Mouse (Mus musculus) midbrain, embryonic 16.5 days (tissue): ENCODE measurements at regions not wholly inside any gene's neighbourhood (a gene's known extent, or its start where the extent isn't known, plus 50 kb on each side); places are given as distances from the start of the nearest gene placed in this dataset.

Source experiments
- ATAC-seq: fragments of 200-750 bp; cut with Nextera tagmentation; 2 replicates; pipeline ENCODE4 v1.8.0; 2017; ENCODE audit warnings: moderate TSS enrichment
- H3K27ac ChIP-seq: fragments of 300-500 bp; sonication (generic); 2 replicates; pipeline ENCODE4 v1.5.1; 2014; ENCODE audit warnings: mild to moderate bottlenecking, low read length, mixed read lengths
- H3K27me3 ChIP-seq: fragments of 300-500 bp; sonication (generic); 2 replicates; pipeline ENCODE4 v1.6.1; 2014; ENCODE audit warnings: low read depth, low read length, mixed read lengths; ENCODE audit not compliant: control insufficient read depth, insufficient read depth
- H3K36me3 ChIP-seq: fragments of 300-500 bp; sonication (generic); 2 replicates; pipeline ENCODE4 v1.6.1; 2014; ENCODE audit warnings: mild to moderate bottlenecking, low read length, moderate library complexity, mixed read lengths; ENCODE audit not compliant: control insufficient read depth, insufficient read depth
- H3K4me1 ChIP-seq: fragments of 300-500 bp; sonication (generic); 2 replicates; pipeline ENCODE4 v1.6.1; 2014; ENCODE audit warnings: mild to moderate bottlenecking, low read length, mixed read lengths; ENCODE audit not compliant: control insufficient read depth, insufficient read depth
- H3K4me2 ChIP-seq: fragments of 300-500 bp; sonication (generic); 2 replicates; pipeline ENCODE4 v1.6.1; 2014; ENCODE audit warnings: mild to moderate bottlenecking, low read length, mixed read lengths
- H3K4me3 ChIP-seq: fragments of 300-500 bp; sonication (generic); 2 replicates; pipeline ENCODE4 v1.5.1; 2014; ENCODE audit warnings: low read depth, mild to moderate bottlenecking, low read length, moderate library complexity, mixed read lengths
- H3K9ac ChIP-seq: fragments of 300-500 bp; sonication (generic); 2 replicates; pipeline ENCODE4 v1.6.1; 2014; ENCODE audit warnings: low read depth, low read length, mixed read lengths
- H3K9me3 ChIP-seq: fragments of 300-500 bp; sonication (generic); replicated peaks from 2 replicates; pipeline ENCODE4 v1.6.1; 2014; ENCODE audit warnings: mild to moderate bottlenecking, low read length, mixed read lengths; ENCODE audit not compliant: control insufficient read depth, poor library complexity, severe bottlenecking
- WGBS: fragments of 180-500 bp; shearing (Covaris S2); extraction: QIAGEN DNeasy Blood & Tissue Kit; methylation state at CpG from one replicate; pipeline ENCODE4 v1.1.7; 2014; 5-methylcytosine and 5-hydroxymethylcytosine counted together

DNA sequence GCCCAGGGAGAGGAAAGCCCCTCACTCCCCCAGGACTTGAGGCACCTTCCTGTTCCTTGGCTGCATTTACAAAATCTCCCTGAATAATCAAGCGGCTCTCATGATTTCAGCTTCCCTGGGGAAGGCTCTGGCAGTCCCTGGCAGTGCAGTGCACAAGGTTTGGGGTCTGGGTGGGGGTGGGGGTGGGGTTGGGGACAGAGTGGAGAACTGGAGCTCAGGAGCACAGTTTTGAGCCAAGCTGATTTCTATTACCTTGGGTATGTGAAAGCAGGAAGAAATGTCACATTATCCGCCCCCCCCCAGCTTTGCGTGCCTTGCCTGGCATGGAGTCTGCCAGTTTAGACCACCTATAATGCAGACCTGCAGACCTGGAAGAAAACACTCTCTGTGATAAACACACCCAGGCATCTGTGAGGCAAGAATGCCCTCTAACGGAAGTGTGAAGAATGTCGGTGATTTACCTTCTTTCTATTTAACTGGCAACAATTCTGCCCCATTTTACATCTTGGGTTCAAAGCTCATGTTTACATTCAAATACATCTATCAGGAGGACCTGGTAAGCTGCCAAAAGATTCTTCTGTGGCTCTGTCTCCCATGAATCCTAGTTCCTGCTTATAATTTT is 93.9 kb upstream of the Far2 start:
- H3K9ac ChIP-seq = no peak overlapping the region
- peak; percentile 63 for ATAC-seq
- WGBS = 54% methylated on average over 5 of the region's 5 CpGs
- H3K27ac ChIP-seq = no peak overlapping the region
- H3K27me3 ChIP-seq = no peaks in the 10 kb centered on the region
- H3K4me3 ChIP-seq = no peak overlapping the region
- no peaks in the 10 kb centered on the region for H3K9me3 ChIP-seq
- H3K4me1 ChIP-seq = no peaks in the 10 kb centered on the region
- H3K36me3 ChIP-seq = no peaks in the 10 kb centered on the region
- no peak overlapping the region for H3K4me2 ChIP-seq

DNA sequence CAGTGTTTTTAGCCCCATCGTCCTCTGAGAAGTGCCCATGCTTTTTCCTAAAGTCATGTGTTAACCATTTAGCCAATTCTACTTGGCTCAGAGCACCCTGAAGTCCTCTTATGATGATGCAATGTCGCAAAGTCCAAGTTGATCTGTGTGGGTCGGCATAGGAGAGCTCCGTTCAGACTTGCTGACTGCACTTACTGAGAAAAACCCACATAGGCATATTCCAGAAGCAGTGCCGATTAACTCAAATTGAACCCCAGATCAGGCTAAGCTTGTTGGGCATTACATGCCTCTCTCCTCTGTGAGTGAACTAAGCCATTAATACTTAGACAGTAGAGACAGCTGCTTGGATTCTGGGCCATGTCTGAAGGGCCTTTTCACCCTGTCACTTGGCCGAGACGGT is 93.3 kb upstream of the Far2 start:
- Histone ChIP-seq H3K4me3 (no peak overlapping the region), H3K4me1 (no peaks in the 10 kb centered on the region), H3K4me2 (no peak overlapping the region), H3K9me3 (no peaks in the 10 kb centered on the region), H3K36me3 (no peaks in the 10 kb centered on the region), H3K27me3 (no peaks in the 10 kb centered on the region), H3K9ac (no peak overlapping the region), H3K27ac (no peak overlapping the region)
- 90% methylated on average over 7 of the region's 7 CpGs for WGBS
- ATAC-seq = no peak

DNA sequence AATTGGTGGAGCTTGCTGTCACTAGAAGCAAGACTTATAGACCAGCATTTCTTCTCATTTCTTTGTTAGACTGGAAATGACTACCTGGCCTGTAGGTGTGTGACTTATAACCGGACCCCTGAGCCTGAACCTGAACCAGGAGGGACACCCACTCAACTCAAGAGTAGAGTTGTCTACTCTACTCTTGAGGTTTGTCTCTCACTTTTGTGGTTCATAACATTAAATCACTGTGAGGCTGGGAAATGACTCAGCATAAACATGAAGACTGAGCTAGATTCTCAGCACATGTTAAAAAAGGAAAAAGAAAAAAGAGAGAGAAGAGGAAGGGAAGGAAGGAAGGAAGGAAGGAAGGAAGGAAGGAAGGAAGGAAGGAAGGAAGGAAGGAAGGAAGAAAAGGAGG is 92.8 kb upstream of the Far2 start:
- H3K27ac ChIP-seq = no peak overlapping the region
- WGBS = 92% methylated on average over 1 of the region's 1 CpGs
- no peaks in the 10 kb centered on the region for H3K36me3 ChIP-seq
- H3K4me2 ChIP-seq = no peak overlapping the region
- H3K27me3 ChIP-seq = no peaks in the 10 kb centered on the region
- ATAC-seq = no peak
- no peaks in the 10 kb centered on the region for H3K4me1 ChIP-seq
- H3K4me3 ChIP-seq = no peak overlapping the region
- H3K9me3 ChIP-seq = no peaks in the 10 kb centered on the region
- no peak overlapping the region for H3K9ac ChIP-seq

DNA sequence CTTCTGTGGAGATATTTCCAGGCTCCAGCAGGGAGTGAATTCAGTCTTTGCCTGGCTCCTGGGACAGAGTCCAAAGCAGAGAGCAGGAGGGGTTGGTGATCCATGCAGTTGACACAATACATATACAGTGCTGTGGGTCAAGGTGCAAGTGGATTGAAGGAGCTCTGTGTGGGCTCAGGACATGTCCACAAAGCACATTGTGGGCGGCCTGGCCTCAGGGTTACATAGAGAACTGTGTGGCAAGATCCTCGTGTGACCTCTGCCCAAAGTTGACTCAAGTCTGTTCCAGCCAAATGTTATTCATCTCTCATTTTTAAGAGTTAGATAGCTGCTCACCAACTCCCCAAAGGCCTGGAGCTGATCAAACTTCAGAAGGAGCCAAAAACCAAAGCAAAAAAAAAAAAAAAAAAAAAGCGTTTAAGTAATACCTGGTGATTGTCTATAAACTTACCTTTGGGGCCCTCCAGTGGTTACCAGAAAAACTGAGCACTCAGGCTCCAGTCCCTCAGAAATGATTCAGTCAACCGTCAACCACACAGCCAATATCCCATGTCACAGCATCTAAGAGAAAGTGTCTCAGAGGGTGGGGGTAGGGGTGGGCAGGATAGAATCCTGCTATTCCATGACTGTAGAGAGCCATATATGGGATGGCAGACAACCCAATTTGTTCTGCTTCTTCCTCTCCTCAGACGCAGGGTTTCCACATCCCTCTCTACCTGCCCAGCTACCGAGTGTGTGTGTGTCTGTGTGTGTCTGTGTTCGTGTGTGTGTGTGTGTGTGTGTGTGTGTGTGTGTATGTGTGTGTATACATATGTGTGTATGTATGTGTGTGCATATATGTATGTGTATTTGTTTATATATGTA is 91.9 kb upstream of the Far2 start:
- Histone ChIP-seq H3K4me2 (no peak overlapping the region), H3K9me3 (no peaks in the 10 kb centered on the region), H3K27ac (no peak overlapping the region), H3K4me1 (no peaks in the 10 kb centered on the region), H3K9ac (no peak overlapping the region), H3K36me3 (no peaks in the 10 kb centered on the region), H3K4me3 (no peak overlapping the region), H3K27me3 (no peaks in the 10 kb centered on the region)
- peak; percentile 74 for ATAC-seq
- 65% methylated on average over 7 of the region's 7 CpGs for WGBS

DNA sequence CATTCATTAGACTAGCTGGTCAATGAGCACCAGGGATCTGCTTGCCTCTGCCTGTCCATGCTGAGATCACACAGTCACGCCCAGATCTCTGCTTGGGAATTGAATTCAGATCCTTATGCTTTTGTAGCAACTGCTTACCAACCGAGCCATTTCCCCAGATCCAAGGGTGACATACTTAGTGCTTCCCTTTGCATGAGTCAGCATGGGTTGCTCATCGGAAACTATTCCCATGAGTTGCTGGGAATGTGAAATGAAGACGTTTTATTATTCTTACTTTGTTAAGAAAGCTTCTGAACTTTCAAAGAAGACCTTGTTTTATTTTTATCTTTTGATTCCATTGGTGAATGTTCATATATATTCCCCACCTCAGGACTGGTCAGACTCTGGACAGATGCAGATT is 82.3 kb upstream of the Far2 start:
- H3K27me3 ChIP-seq = no peaks in the 10 kb centered on the region
- 82% methylated on average over 4 of the region's 4 CpGs for WGBS
- H3K4me3 ChIP-seq = no peak overlapping the region
- H3K9ac ChIP-seq = no peak overlapping the region
- ATAC-seq = no peak
- H3K9me3 ChIP-seq = no peaks in the 10 kb centered on the region
- H3K27ac ChIP-seq = no peak overlapping the region
- no peaks in the 10 kb centered on the region for H3K36me3 ChIP-seq
- no peaks in the 10 kb centered on the region for H3K4me1 ChIP-seq
- H3K4me2 ChIP-seq = no peak overlapping the region

DNA sequence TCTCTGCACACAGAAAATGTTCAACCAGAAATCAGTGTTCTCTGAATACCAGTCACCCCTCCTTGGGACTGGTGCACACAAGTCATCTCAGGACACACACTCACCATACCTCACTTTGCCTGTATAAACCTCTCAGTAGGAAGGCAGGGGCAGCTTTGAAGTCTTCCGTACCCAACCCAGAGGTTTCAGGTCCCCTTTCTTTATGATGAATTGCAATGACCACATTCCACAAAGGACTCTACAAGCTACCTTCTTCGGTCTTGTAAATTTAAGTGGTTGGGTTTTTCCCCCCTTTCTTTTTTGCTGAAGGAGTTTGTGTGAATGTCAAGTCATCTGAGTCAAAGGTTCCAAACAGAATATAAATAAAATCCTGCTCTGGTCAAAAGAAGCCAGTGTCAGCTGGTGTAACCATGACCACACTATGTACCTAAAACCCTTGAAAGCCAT is 76.9 kb upstream of the Far2 start:
- no peaks in the 10 kb centered on the region for H3K27me3 ChIP-seq
- no peaks in the 10 kb centered on the region for H3K9me3 ChIP-seq
- ATAC-seq = no peak
- no peak overlapping the region for H3K4me3 ChIP-seq
- H3K27ac ChIP-seq = no peak overlapping the region
- no peak overlapping the region for H3K9ac ChIP-seq
- H3K4me1 ChIP-seq = no peaks in the 10 kb centered on the region
- WGBS = 90% methylated on average over 2 of the region's 2 CpGs
- no peaks in the 10 kb centered on the region for H3K36me3 ChIP-seq
- no peak overlapping the region for H3K4me2 ChIP-seq

DNA sequence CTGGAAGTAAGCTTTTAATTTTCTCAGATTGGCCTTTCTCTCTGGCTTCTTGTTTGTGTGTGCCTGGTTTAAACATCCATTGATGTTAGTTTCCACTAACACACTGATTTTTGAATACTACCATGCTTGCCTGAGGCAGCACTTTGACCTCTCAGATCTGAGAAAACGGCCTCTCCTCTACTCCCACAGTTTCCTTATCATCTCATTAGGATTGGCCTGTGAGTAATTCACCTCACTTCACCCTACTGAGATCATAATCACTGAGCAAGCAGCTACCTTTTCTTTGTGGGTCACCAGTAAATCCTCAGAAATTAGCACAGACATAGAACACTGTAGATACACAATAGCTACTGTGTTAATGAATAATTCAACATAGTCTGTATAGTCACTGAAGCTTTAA is 74.5 kb upstream of the Far2 start:
- Histone ChIP-seq H3K27me3 (no peaks in the 10 kb centered on the region), H3K36me3 (no peaks in the 10 kb centered on the region), H3K27ac (no peak overlapping the region), H3K9me3 (no peaks in the 10 kb centered on the region), H3K4me1 (no peaks in the 10 kb centered on the region), H3K4me3 (no peak overlapping the region), H3K9ac (no peak overlapping the region), H3K4me2 (no peak overlapping the region)
- no peak for ATAC-seq
- WGBS = 42% methylated on average over 1 of the region's 1 CpGs

DNA sequence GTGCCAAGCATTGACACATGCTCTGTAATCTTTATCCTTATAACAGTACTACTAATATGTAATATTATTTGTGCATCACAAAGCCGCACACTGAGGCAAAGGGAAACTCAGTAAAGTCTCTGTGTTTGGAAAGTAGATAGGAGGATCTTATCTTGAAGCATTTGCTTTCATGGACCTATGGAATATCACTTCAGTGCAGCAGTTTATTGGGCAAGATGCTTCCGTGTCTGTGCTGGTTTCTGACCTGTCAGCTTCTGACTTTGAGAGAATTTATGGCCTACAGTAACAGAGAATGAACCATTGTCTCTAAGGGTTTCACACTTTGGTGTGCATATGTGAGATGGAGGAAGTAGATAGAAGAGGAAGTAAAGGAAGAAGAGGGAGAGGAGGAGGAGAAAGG is 74.0 kb upstream of the Far2 start:
- no peaks in the 10 kb centered on the region for H3K36me3 ChIP-seq
- no peak overlapping the region for H3K4me3 ChIP-seq
- no peak overlapping the region for H3K27ac ChIP-seq
- H3K9ac ChIP-seq = no peak overlapping the region
- H3K4me2 ChIP-seq = no peak overlapping the region
- no peaks in the 10 kb centered on the region for H3K27me3 ChIP-seq
- ATAC-seq = no peak
- H3K9me3 ChIP-seq = no peaks in the 10 kb centered on the region
- 89% methylated on average over 2 of the region's 2 CpGs for WGBS
- no peaks in the 10 kb centered on the region for H3K4me1 ChIP-seq

DNA sequence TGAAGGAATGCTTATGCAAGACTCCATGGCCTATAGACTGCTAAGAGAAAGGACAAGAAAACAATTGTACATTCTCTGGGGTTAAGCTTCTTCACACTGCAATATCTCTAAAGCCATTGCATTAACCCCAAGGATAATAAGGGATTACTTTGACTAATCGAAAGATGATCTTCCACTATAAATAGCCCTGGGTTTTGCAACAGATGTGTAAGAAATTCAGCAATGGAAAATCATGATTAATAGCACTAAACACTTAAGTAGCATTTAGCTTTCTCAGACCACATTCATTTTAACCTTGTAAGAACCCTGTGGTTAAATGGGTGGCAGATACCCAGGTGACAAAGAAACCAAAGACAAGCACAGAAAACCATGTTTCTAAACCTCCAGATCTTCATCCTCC is 71.1 kb upstream of the Far2 start:
- Histone ChIP-seq H3K4me2 (no peak overlapping the region), H3K27me3 (no peaks in the 10 kb centered on the region), H3K9me3 (no peaks in the 10 kb centered on the region), H3K9ac (no peak overlapping the region), H3K36me3 (no peaks in the 10 kb centered on the region), H3K27ac (no peak overlapping the region), H3K4me1 (no peaks in the 10 kb centered on the region), H3K4me3 (no peak overlapping the region)
- ATAC-seq = no peak
- WGBS = 72% methylated on average over 1 of the region's 1 CpGs
